Mouse (Mus musculus) midbrain, postnatal 0 days (tissue): ENCODE data around the gene Zfp366. TPM values are rescaled to one million over a fixed set of nuclear protein-coding genes. Genes with fewer than 3 reads are reported as not detected.

ENCODE experiments used
- ATAC-seq: fragments of 200-750 bp; cut with Nextera tagmentation; 2 replicates; pipeline ENCODE4 v1.8.0; 2017; ENCODE audit warnings: moderate number of reproducible peaks, mild to moderate bottlenecking, moderate TSS enrichment, moderate library complexity; ENCODE audit not compliant: low FRiP score
- DNase-seq: peaks from one replicate; pipeline ENCODE4 v3.0.0-alpha.2; 2015; ENCODE audit warnings: low spot score
- H3K27ac ChIP-seq: fragments of 300-500 bp; sonication (generic); 2 replicates; pipeline ENCODE4 v1.5.1; 2014; ENCODE audit warnings: low read depth, mild to moderate bottlenecking, low read length, mixed read lengths
- H3K27me3 ChIP-seq: fragments of 300-500 bp; sonication (generic); 2 replicates; pipeline ENCODE4 v1.6.1; 2014; ENCODE audit warnings: low read length, control low read depth, mixed read lengths; ENCODE audit not compliant: insufficient read depth
- H3K36me3 ChIP-seq: fragments of 300-500 bp; sonication (generic); 2 replicates; pipeline ENCODE4 v1.6.1; 2014; ENCODE audit warnings: low read length, control low read depth, mixed read lengths; ENCODE audit not compliant: insufficient read depth
- H3K4me1 ChIP-seq: fragments of 300-500 bp; sonication (generic); 2 replicates; pipeline ENCODE4 v1.6.1; 2014; ENCODE audit warnings: mild to moderate bottlenecking, control low read depth, antibody characterized with exemption, low read length, mixed read lengths; ENCODE audit not compliant: insufficient read depth
- H3K4me2 ChIP-seq: fragments of 300-500 bp; sonication (generic); 2 replicates; pipeline ENCODE4 v1.6.1; 2014; ENCODE audit warnings: low read depth, mild to moderate bottlenecking, low read length, mixed read lengths; ENCODE audit not compliant: poor library complexity, severe bottlenecking
- H3K4me3 ChIP-seq: fragments of 300-500 bp; sonication (generic); 2 replicates; pipeline ENCODE4 v1.5.1; 2014; ENCODE audit warnings: low read depth, mild to moderate bottlenecking, low read length, moderate library complexity
- H3K9ac ChIP-seq: fragments of 300-500 bp; sonication (generic); replicated peaks from 2 replicates; pipeline ENCODE4 v1.6.1; 2014; ENCODE audit warnings: mild to moderate bottlenecking, low read length, moderate library complexity, mixed read lengths; ENCODE audit not compliant: poor library complexity, severe bottlenecking
- H3K9me3 ChIP-seq: fragments of 300-500 bp; sonication (generic); 2 replicates; pipeline ENCODE4 v1.6.1; 2016; ENCODE audit warnings: low read length, control low read depth
- CTCF ChIP-seq: IDR thresholded peaks from 2 replicates; pipeline ENCODE4 v1.5.1; 2016; ENCODE audit warnings: antibody characterized with exemption, mild to moderate bottlenecking
- WGBS: fragments of 180-500 bp; shearing (Covaris S2); extraction: QIAGEN DNeasy Blood & Tissue Kit; methylation state at CpG from one replicate; pipeline ENCODE4 v1.1.7; 2014; 5-methylcytosine and 5-hydroxymethylcytosine counted together
- polyA plus RNA-seq: library from polyadenylated mRNA; unstranded; fragments of >200 nt; fragmentation: Nextera tagmentation; extraction: Ambion mirVana; gene quantifications from 2 replicates; pipeline ENCODE4 v1.2.1, GENCODE M21; 2015
- total RNA-seq: library from RNA; depleted of rRNA; stranded (reverse); fragments of >200 nt; gene quantifications from 2 replicates; pipeline ENCODE4 v1.2.3, GENCODE M21; 2014

The Zfp366 gene
- total and polyA plus RNA-seq, 2 experiments from 2014 or later: 0.30 to 1.9 TPM

- Histone ChIP-seq H3K4me3 (no peak overlapping the region), H3K36me3 (no peaks in the 10 kb centered on the region), H3K27me3 (no peaks in the 10 kb centered on the region), H3K9ac (no peak overlapping the region), H3K9me3 (no peaks in the 10 kb centered on the region), H3K4me2 (no peak overlapping the region), H3K27ac (no peak overlapping the region), H3K4me1 (no peaks in the 10 kb centered on the region)
- 96% methylated on average over 3 of the region's 3 CpGs for WGBS
- TF ChIP-seq CTCF: no peak
- ATAC-seq (no peak), DNase-seq (no peak)
Measured at GRCm38 (mm10) chr13:99272046-99272445, 87.4 kb downstream of the Zfp366 start.

- no peaks in the 10 kb centered on the region for H3K9me3 ChIP-seq
- H3K4me3 ChIP-seq: no peak overlapping the region
- no peak overlapping the region for H3K9ac ChIP-seq
- ATAC-seq (no peak), DNase-seq (no peak)
- WGBS: 100% methylated on average over 3 of the region's 3 CpGs
- no peak overlapping the region for H3K4me2 ChIP-seq
- H3K27me3 ChIP-seq: no peaks in the 10 kb centered on the region
- TF ChIP-seq CTCF: no peak
- no peaks in the 10 kb centered on the region for H3K4me1 ChIP-seq
- no peaks in the 10 kb centered on the region for H3K36me3 ChIP-seq
- no peak overlapping the region for H3K27ac ChIP-seq
Measured at GRCm38 (mm10) chr13:99277521-99277920, 92.9 kb downstream of the Zfp366 start.

GRCm38 (mm10) chr13:99278511-99278910 lies 93.9 kb downstream of the Zfp366 start:
- H3K9ac ChIP-seq: no peak overlapping the region
- no peak overlapping the region for H3K4me3 ChIP-seq
- WGBS: 85% methylated on average over 6 of the region's 6 CpGs
- DNase-seq: no peak
- no peaks in the 10 kb centered on the region for H3K9me3 ChIP-seq
- no peak for TF ChIP-seq CTCF
- H3K4me2 ChIP-seq: no peak overlapping the region
- H3K27me3 ChIP-seq: no peaks in the 10 kb centered on the region
- H3K4me1 ChIP-seq: no peaks in the 10 kb centered on the region
- no peak overlapping the region for H3K27ac ChIP-seq
- ATAC-seq: no peak
- no peaks in the 10 kb centered on the region for H3K36me3 ChIP-seq

GRCm38 (mm10) chr13:99279351-99279750 lies 94.7 kb downstream of the Zfp366 start:
- DNase-seq (no peak), ATAC-seq (no peak)
- TF ChIP-seq CTCF: no peak
- H3K4me2 ChIP-seq: no peak overlapping the region
- no peaks in the 10 kb centered on the region for H3K36me3 ChIP-seq
- no peaks in the 10 kb centered on the region for H3K27me3 ChIP-seq
- no peak overlapping the region for H3K9ac ChIP-seq
- H3K9me3 ChIP-seq: no peaks in the 10 kb centered on the region
- no peaks in the 10 kb centered on the region for H3K4me1 ChIP-seq
- 59% methylated on average over 10 of the region's 10 CpGs for WGBS
- H3K4me3 ChIP-seq: no peak overlapping the region
- H3K27ac ChIP-seq: no peak overlapping the region

GRCm38 (mm10) chr13:99282961-99283360 lies 98.3 kb downstream of the Zfp366 start:
- 69% methylated on average over 6 of the region's 6 CpGs for WGBS
- no peaks in the 10 kb centered on the region for H3K9me3 ChIP-seq
- no peak for DNase-seq
- no peak overlapping the region for H3K4me3 ChIP-seq
- H3K27me3 ChIP-seq: no peaks in the 10 kb centered on the region
- no peak overlapping the region for H3K9ac ChIP-seq
- no peak for ATAC-seq
- H3K36me3 ChIP-seq: no peaks in the 10 kb centered on the region
- no peak overlapping the region for H3K4me2 ChIP-seq
- TF ChIP-seq CTCF: no peak
- peaks cover 5% of the 10 kb centered on the region for H3K4me1 ChIP-seq
- 0 out of 2 replicates have a peak overlapping the region, but pooled peaks have one; percentile 71 for H3K27ac ChIP-seq

- ATAC-seq: peak; percentile 19; the same call in 1 of the 2 replicates
- 40% methylated on average over 12 of the region's 12 CpGs for WGBS
- Histone ChIP-seq H3K4me1 (peaks cover 5% of the 10 kb centered on the region), H3K9me3 (no peaks in the 10 kb centered on the region), H3K27me3 (no peaks in the 10 kb centered on the region), H3K36me3 (no peaks in the 10 kb centered on the region), H3K4me3 (no peak overlapping the region), H3K27ac (peak overlapping the region; percentile 71; the same call in 1 of the 2 replicates), H3K4me2 (peak overlapping the region; percentile 5; the same call in 1 of the 2 replicates), H3K9ac (no peak overlapping the region)
- DNase-seq: peak; percentile 35
- TF ChIP-seq CTCF: no peak
Measured at GRCm38 (mm10) chr13:99283916-99284315, 99.3 kb downstream of the Zfp366 start.
